Mouse (Mus musculus): Measurements from ENCODE around the gene Dnajb5.
A peak's percentile ranks its signal among the peaks of the same experiment; 100 is the strongest.

The Dnajb5 gene

GRCm38 (mm10) chr4:42978062-42978461 is 28.4 kb downstream of the Dnajb5 start:
- peak; percentile 12 for DNase-seq

DNA sequence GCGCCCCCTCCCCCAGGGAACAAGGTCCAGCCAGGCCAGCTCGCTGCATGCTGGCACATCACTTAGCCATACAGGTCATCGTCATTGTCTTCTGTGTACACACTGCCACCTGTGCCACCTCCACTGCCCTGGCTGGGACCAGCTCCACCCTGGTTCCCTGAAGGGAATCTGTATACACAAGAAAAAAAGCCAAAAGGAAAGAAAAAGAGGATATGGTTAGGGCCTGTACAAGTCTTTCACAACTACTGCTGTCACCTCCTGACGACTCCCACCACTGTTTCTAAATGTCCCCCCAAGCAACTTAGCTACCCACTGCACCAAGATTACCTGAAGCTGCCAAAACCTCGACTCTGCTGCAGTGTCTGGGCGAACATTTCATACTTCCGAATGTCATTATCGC is 30.9 kb downstream of the Dnajb5 start:
- peak; percentile 68 for DNase-seq

GRCm38 (mm10) chr4:42988296-42988695 is 38.7 kb downstream of the Dnajb5 start:
- DNase-seq = no peak

GRCm38 (mm10) chr4:42998022-42998421 is 48.4 kb downstream of the Dnajb5 start:
- peak; percentile 72 for DNase-seq

DNA sequence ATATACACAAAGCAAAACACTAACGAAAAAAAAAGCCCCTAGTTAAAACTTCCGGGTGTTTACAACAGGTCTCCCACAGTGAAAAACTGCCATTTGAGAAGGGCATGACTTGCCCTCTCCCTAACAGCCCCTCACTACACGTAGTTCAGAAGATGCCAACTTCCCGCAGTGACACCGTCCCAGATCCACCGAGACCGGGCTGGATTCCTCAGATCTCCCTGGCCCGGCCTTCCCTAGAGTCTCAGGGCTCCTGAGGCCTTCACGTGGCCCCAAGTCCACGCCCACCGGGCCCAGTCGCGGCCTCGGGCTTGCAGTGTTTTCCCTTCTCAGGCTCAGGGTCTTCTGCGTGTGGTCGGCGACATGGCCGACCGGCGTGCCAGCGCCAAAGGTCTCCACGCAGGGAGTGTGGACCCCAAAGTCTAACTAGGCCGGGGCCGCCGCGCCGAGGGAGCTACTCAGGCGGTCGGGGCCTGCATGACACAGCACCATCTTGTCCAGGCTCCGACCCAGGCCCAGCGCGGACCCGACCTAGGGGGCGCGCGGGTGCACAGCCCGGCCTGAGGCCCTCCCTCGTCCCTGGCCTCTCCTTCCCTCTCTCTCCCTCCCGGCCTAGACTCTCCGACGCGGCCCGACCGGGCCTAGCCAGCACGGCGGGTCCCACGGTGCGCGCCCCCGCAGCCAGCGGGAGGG is 50.0 kb downstream of the Dnajb5 start:
- DNase-seq = peak; percentile 98

GRCm38 (mm10) chr4:43000141-43000986 is 50.8 kb downstream of the Dnajb5 start, which contains the start of gene Vcp:
TSS of gene Vcp (minus strand) at chr4:43000507.
- peak; percentile 100 for DNase-seq

GRCm38 (mm10) chr4:43001272-43001671 is 51.7 kb downstream of the Dnajb5 start:
- peak; percentile 87 for DNase-seq

GRCm38 (mm10) chr4:43002756-43003439 is 53.3 kb downstream of the Dnajb5 start:
- DNase-seq = peak; percentile 88

DNA sequence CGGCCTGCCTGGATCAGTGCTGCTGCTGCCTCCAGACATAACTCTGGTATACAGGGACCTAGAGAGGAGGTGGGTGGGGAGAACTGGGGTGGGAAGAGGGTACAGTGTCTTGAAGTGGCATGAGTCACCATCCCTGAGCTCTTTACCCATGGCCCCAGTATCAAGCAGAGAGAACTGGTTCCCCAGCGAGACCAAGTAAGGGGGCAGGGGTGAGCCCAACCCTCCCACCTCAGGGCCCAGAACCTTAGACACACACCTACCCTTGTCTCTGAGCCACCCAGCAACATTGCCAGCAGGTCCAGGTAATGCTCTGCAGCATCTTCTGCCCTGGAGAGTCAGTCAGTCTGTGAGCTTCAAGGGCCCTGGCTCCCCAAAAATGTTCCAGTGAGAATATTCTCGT is 55.3 kb downstream of the Dnajb5 start:
- DNase-seq = peak; percentile 91

GRCm38 (mm10) chr4:43005765-43006164 is 56.2 kb downstream of the Dnajb5 start:
- DNase-seq = peak; percentile 87
